Mouse (Mus musculus) midbrain, postnatal 0 days (tissue): ENCODE measurements around the gene 4921517D22Rik. TPM values are rescaled to one million over a fixed set of nuclear protein-coding genes. Genes with fewer than 3 reads are reported as not detected.
"Not testable (repeated sequence)": the region's sequence is repeated elsewhere in the genome, so short reads cannot be mapped to it uniquely, and the experiment has no call there.

Experiments
- ATAC-seq: fragments of 200-750 bp; cut with Nextera tagmentation; 2 replicates; pipeline ENCODE4 v1.8.0; 2017; ENCODE audit warnings: moderate number of reproducible peaks, mild to moderate bottlenecking, moderate TSS enrichment, moderate library complexity; ENCODE audit not compliant: low FRiP score
- DNase-seq: peaks from one replicate; pipeline ENCODE4 v3.0.0-alpha.2; 2015; ENCODE audit warnings: low spot score
- H3K27ac ChIP-seq: fragments of 300-500 bp; sonication (generic); 2 replicates; pipeline ENCODE4 v1.5.1; 2014; ENCODE audit warnings: low read depth, mild to moderate bottlenecking, low read length, mixed read lengths
- H3K27me3 ChIP-seq: fragments of 300-500 bp; sonication (generic); 2 replicates; pipeline ENCODE4 v1.6.1; 2014; ENCODE audit warnings: low read length, control low read depth, mixed read lengths; ENCODE audit not compliant: insufficient read depth
- H3K36me3 ChIP-seq: fragments of 300-500 bp; sonication (generic); 2 replicates; pipeline ENCODE4 v1.6.1; 2014; ENCODE audit warnings: low read length, control low read depth, mixed read lengths; ENCODE audit not compliant: insufficient read depth
- H3K4me1 ChIP-seq: fragments of 300-500 bp; sonication (generic); 2 replicates; pipeline ENCODE4 v1.6.1; 2014; ENCODE audit warnings: mild to moderate bottlenecking, control low read depth, antibody characterized with exemption, low read length, mixed read lengths; ENCODE audit not compliant: insufficient read depth
- H3K4me2 ChIP-seq: fragments of 300-500 bp; sonication (generic); 2 replicates; pipeline ENCODE4 v1.6.1; 2014; ENCODE audit warnings: low read depth, mild to moderate bottlenecking, low read length, mixed read lengths; ENCODE audit not compliant: poor library complexity, severe bottlenecking
- H3K4me3 ChIP-seq: fragments of 300-500 bp; sonication (generic); 2 replicates; pipeline ENCODE4 v1.5.1; 2014; ENCODE audit warnings: low read depth, mild to moderate bottlenecking, low read length, moderate library complexity
- H3K9ac ChIP-seq: fragments of 300-500 bp; sonication (generic); replicated peaks from 2 replicates; pipeline ENCODE4 v1.6.1; 2014; ENCODE audit warnings: mild to moderate bottlenecking, low read length, moderate library complexity, mixed read lengths; ENCODE audit not compliant: poor library complexity, severe bottlenecking
- H3K9me3 ChIP-seq: fragments of 300-500 bp; sonication (generic); 2 replicates; pipeline ENCODE4 v1.6.1; 2016; ENCODE audit warnings: low read length, control low read depth
- CTCF ChIP-seq: IDR thresholded peaks from 2 replicates; pipeline ENCODE4 v1.5.1; 2016; ENCODE audit warnings: antibody characterized with exemption, mild to moderate bottlenecking
- WGBS: fragments of 180-500 bp; shearing (Covaris S2); extraction: QIAGEN DNeasy Blood & Tissue Kit; methylation state at CpG from one replicate; pipeline ENCODE4 v1.1.7; 2014; 5-methylcytosine and 5-hydroxymethylcytosine counted together
- polyA plus RNA-seq: library from polyadenylated mRNA; unstranded; fragments of >200 nt; fragmentation: Nextera tagmentation; extraction: Ambion mirVana; gene quantifications from 2 replicates; pipeline ENCODE4 v1.2.1, GENCODE M21; 2015
- total RNA-seq: library from RNA; depleted of rRNA; stranded (reverse); fragments of >200 nt; gene quantifications from 2 replicates; pipeline ENCODE4 v1.2.3, GENCODE M21; 2014

Gene 4921517D22Rik
- total and polyA plus RNA-seq, 2 experiments from 2014 or later: not detected

GRCm38 (mm10) chr13:59713710-59714109 is 19.8 kb upstream of the 4921517D22Rik start:
- no peaks in the 10 kb centered on the region for H3K27me3 ChIP-seq
- DNase-seq: no peak
- TF ChIP-seq CTCF: no peak
- no peak overlapping the region for H3K4me3 ChIP-seq
- no peaks in the 10 kb centered on the region for H3K36me3 ChIP-seq
- H3K4me1 ChIP-seq: no peaks in the 10 kb centered on the region
- no peaks in the 10 kb centered on the region for H3K9me3 ChIP-seq
- no peak for ATAC-seq
- no peak overlapping the region for H3K27ac ChIP-seq
- H3K9ac ChIP-seq: no peak overlapping the region
- 41% methylated on average over 3 of the region's 3 CpGs for WGBS
- no peak overlapping the region for H3K4me2 ChIP-seq

GRCm38 (mm10) chr13:59711984-59712383 is 18.1 kb upstream of the 4921517D22Rik start, which contains the start of gene Spata31d1b:
Gene Spata31d1b (plus strand): TSS chr13:59712284.
- not testable (repeated sequence) for H3K4me3 ChIP-seq, ATAC-seq, H3K27me3 ChIP-seq, H3K27ac ChIP-seq, H3K9ac ChIP-seq, H3K9me3 ChIP-seq, H3K4me2 ChIP-seq, DNase-seq, H3K4me1 ChIP-seq, H3K36me3 ChIP-seq
- WGBS: 76% methylated on average over 3 of the region's 3 CpGs

GRCm38 (mm10) chr13:59710230-59710629 is 16.3 kb upstream of the 4921517D22Rik start, which contains the start of gene Spata31d1a:
Gene Spata31d1a (minus strand): TSS chr13:59710330.
- Histone ChIP-seq H3K9ac (no peak within 1 kb of the TSS), H3K36me3 (no peaks in the 10 kb centered on the region), H3K4me2 (no peak within 1 kb of the TSS), H3K4me1 (no peaks in the 10 kb centered on the region), H3K9me3 (no peaks in the 10 kb centered on the region), H3K27ac (no peak within 1 kb of the TSS), H3K27me3 (no peaks in the 10 kb centered on the region), H3K4me3 (no peak within 1 kb of the TSS)
- DNase-seq (no peak), ATAC-seq (no peak)
- WGBS: 90% methylated on average over 15 of the region's 15 CpGs
- no peak for TF ChIP-seq CTCF

- DNase-seq (no peak), ATAC-seq (0 out of 2 replicates have a peak, but pooled peaks have one; percentile 31)
- Histone ChIP-seq H3K9me3 (no peaks in the 10 kb centered on the region), H3K27me3 (no peaks in the 10 kb centered on the region), H3K4me3 (no peak overlapping the region), H3K4me1 (no peaks in the 10 kb centered on the region), H3K9ac (no peak overlapping the region), H3K36me3 (no peaks in the 10 kb centered on the region), H3K4me2 (no peak overlapping the region), H3K27ac (no peak overlapping the region)
- WGBS: 48% methylated on average over 12 of the region's 12 CpGs
- TF ChIP-seq CTCF: peak; percentile 65
Observed at GRCm38 (mm10) chr13:59704562-59704961, 10.7 kb upstream of the 4921517D22Rik start.

- H3K4me2 ChIP-seq: no peak overlapping the region
- 93% methylated on average over 12 of the region's 12 CpGs for WGBS
- H3K27me3 ChIP-seq: no peaks in the 10 kb centered on the region
- H3K4me3 ChIP-seq: no peak overlapping the region
- H3K27ac ChIP-seq: no peak overlapping the region
- H3K9me3 ChIP-seq: no peaks in the 10 kb centered on the region
- DNase-seq (no peak), ATAC-seq (no peak)
- H3K4me1 ChIP-seq: no peaks in the 10 kb centered on the region
- TF ChIP-seq CTCF: no peak
- no peak overlapping the region for H3K9ac ChIP-seq
- H3K36me3 ChIP-seq: no peaks in the 10 kb centered on the region
Observed at GRCm38 (mm10) chr13:59703514-59703913, 9.6 kb upstream of the 4921517D22Rik start.

- not testable (repeated sequence) for H3K27me3 ChIP-seq, H3K4me3 ChIP-seq, H3K36me3 ChIP-seq, H3K9ac ChIP-seq, H3K27ac ChIP-seq, DNase-seq, H3K9me3 ChIP-seq, H3K4me2 ChIP-seq, H3K4me1 ChIP-seq, ATAC-seq
- 20% methylated on average over 1 of the region's 1 CpGs for WGBS
Observed at GRCm38 (mm10) chr13:59700137-59700536, 6.2 kb upstream of the 4921517D22Rik start.
